Mouse (Mus musculus) MEL (cell line): ENCODE measurements around the gene Stap2. TPM values are rescaled to one million over a fixed set of nuclear protein-coding genes. Genes with fewer than 3 reads are reported as not detected.

Source experiments
- DNase-seq: peaks from one replicate; pipeline ENCODE4 v3.0.0; 2011; ENCODE audit warnings: low read depth, low spot score
- H3K27ac ChIP-seq: 2 replicates; pipeline ENCODE4 v1.5.1; 2012; ENCODE audit warnings: low read depth, mild to moderate bottlenecking, control low read depth, low read length, moderate library complexity; ENCODE audit not compliant: control insufficient read depth
- H3K27me3 ChIP-seq, 2 experiments: fragments of 150-350 bp in 1 of 2; sonication (generic) in 1 of 2; 2 replicates each; pipeline ENCODE4 v1.6.1; 2012; ENCODE audit warnings: low read length in 2 of 2, mild to moderate bottlenecking in 2 of 2, improper control_type of control experiment in 1 of 2, moderate library complexity in 1 of 2; ENCODE audit not compliant: insufficient read depth in 2 of 2, control insufficient read depth in 1 of 2
- H3K36me3 ChIP-seq, 2 experiments: 2 replicates each; pipeline ENCODE4 v1.6.1; 2012 to 2014; ENCODE audit warnings: low read length in 2 of 2, improper control_type of control experiment in 1 of 2, inconsistent platforms in 1 of 2, mild to moderate bottlenecking in 1 of 2; ENCODE audit not compliant: insufficient read depth in 2 of 2, control insufficient read depth in 1 of 2
- H3K4me1 ChIP-seq, 2 experiments: fragments of 150-350 bp in 1 of 2; sonication (generic) in 1 of 2; 2 replicates each; pipeline ENCODE4 v1.6.1; 2012; ENCODE audit warnings: low read length in 2 of 2, improper control_type of control experiment in 1 of 2, mild to moderate bottlenecking in 1 of 2; ENCODE audit not compliant: insufficient read depth in 2 of 2, control insufficient read depth in 1 of 2
- H3K4me3 ChIP-seq, 2 experiments: fragments of 150-350 bp in 1 of 2; sonication (generic) in 1 of 2; 2 replicates each; pipeline ENCODE4 v1.5.1; 2012; ENCODE audit warnings: low read depth in 2 of 2, low read length in 2 of 2, mild to moderate bottlenecking in 2 of 2, moderate library complexity in 2 of 2, control low read depth in 1 of 2, improper control_type of control experiment in 1 of 2; ENCODE audit not compliant: control insufficient read depth in 1 of 2, insufficient read depth in 1 of 2
- H3K79me2 ChIP-seq: 2 replicates; pipeline ENCODE4 v1.6.1; 2012; ENCODE audit warnings: mild to moderate bottlenecking, low read length, moderate library complexity; ENCODE audit not compliant: control insufficient read depth, poor library complexity, insufficient read depth
- H3K9ac ChIP-seq: 2 replicates; pipeline ENCODE4 v1.6.1; 2012; ENCODE audit warnings: low read depth, mild to moderate bottlenecking, control low read depth, low read length, moderate library complexity; ENCODE audit not compliant: control insufficient read depth, poor library complexity, severe bottlenecking
- H3K9me3 ChIP-seq: fragments of 150-350 bp; sonication (generic); replicated peaks from 2 replicates; pipeline ENCODE4 v1.6.1; 2012; ENCODE audit warnings: mild to moderate bottlenecking, low read length, improper control_type of control experiment, moderate library complexity; ENCODE audit not compliant: insufficient read depth
- BHLHE40 ChIP-seq: IDR thresholded peaks from 2 replicates; pipeline ENCODE4 v1.6.1; 2012; ENCODE audit warnings: low read depth, mild to moderate bottlenecking, inconsistent platforms, low read length, improper control_type of control experiment, borderline replicate concordance
- CHD2 ChIP-seq: IDR thresholded peaks from 2 replicates; pipeline ENCODE4 v1.6.1; 2011; ENCODE audit warnings: low read length, improper control_type of control experiment
- CTCF ChIP-seq, 3 experiments: IDR thresholded peaks in 2 of 3; conservative IDR thresholded peaks in 1 of 3; 2 replicates each; pipeline ENCODE4 v1.5.1; 2011 to 2012; ENCODE audit warnings: low read length in 3 of 3, low read depth in 2 of 3, mild to moderate bottlenecking in 2 of 3, improper control_type of control experiment in 1 of 3, inconsistent platforms in 1 of 3, mixed read lengths in 1 of 3, moderate library complexity in 1 of 3; ENCODE audit not compliant: control insufficient read depth in 1 of 3, insufficient read depth in 1 of 3, poor library complexity in 1 of 3, severe bottlenecking in 1 of 3
- E2F4 ChIP-seq: IDR thresholded peaks from 2 replicates; pipeline ENCODE4 v1.6.1; 2011; ENCODE audit warnings: low read depth, low read length, improper control_type of control experiment, borderline replicate concordance
- ELF1 ChIP-seq: IDR thresholded peaks from 2 replicates; pipeline ENCODE4 v1.6.1; 2014; ENCODE audit warnings: low read depth, mild to moderate bottlenecking, inconsistent platforms, low read length, improper control_type of control experiment, moderate library complexity
- EP300 ChIP-seq, 2 experiments: IDR thresholded peaks; 2 replicates each; pipeline ENCODE4 v1.6.1; 2011; ENCODE audit warnings: improper control_type of control experiment in 2 of 2, low read length in 2 of 2, low read depth in 1 of 2, mild to moderate bottlenecking in 1 of 2
- HCFC1 ChIP-seq: IDR thresholded peaks from 2 replicates; pipeline ENCODE4 v1.6.1; 2012; ENCODE audit warnings: low read depth, mild to moderate bottlenecking, inconsistent platforms, low read length, improper control_type of control experiment, moderate library complexity
- JUND ChIP-seq: IDR thresholded peaks from 2 replicates; pipeline ENCODE4 v1.6.1; 2011; ENCODE audit warnings: low read depth, mild to moderate bottlenecking, improper control_type of control experiment, low read length
- MAFK ChIP-seq: IDR thresholded peaks from 2 replicates; pipeline ENCODE4 v1.6.1; 2011; ENCODE audit warnings: low read depth, mild to moderate bottlenecking, low read length, improper control_type of control experiment, borderline replicate concordance
- MAX ChIP-seq: IDR thresholded peaks from 2 replicates; pipeline ENCODE4 v1.6.1; 2011; ENCODE audit warnings: low read length, improper control_type of control experiment
- MAZ ChIP-seq: IDR thresholded peaks from 2 replicates; pipeline ENCODE4 v1.6.1; 2012; ENCODE audit warnings: low read depth, mild to moderate bottlenecking, inconsistent platforms, low read length, improper control_type of control experiment
- MXI1 ChIP-seq: IDR thresholded peaks from 2 replicates; pipeline ENCODE4 v1.6.1; 2011; ENCODE audit warnings: mild to moderate bottlenecking, low read depth, low read length, improper control_type of control experiment
- MYC ChIP-seq: IDR thresholded peaks from 2 replicates; pipeline ENCODE4 v1.6.1; 2011; ENCODE audit warnings: low read depth, mild to moderate bottlenecking, low read length, improper control_type of control experiment, moderate library complexity
- NELFE ChIP-seq: IDR thresholded peaks from 2 replicates; pipeline ENCODE4 v1.6.1; 2011; ENCODE audit warnings: low read depth, low read length, improper control_type of control experiment
- NRF1 ChIP-seq: IDR thresholded peaks from 2 replicates; pipeline ENCODE4 v1.6.1; 2014; ENCODE audit warnings: low read depth, mild to moderate bottlenecking, inconsistent platforms, low read length, improper control_type of control experiment, moderate library complexity; ENCODE audit not compliant: poor library complexity, insufficient read depth, severe bottlenecking
- POLR2AphosphoS2 ChIP-seq: IDR thresholded peaks from 2 replicates; pipeline ENCODE4 v1.6.1; 2011; ENCODE audit warnings: low read length, improper control_type of control experiment
- POLR2AphosphoS5 ChIP-seq: IDR thresholded peaks from 2 replicates; pipeline ENCODE4 v1.6.1; 2012; ENCODE audit warnings: low read depth, borderline replicate concordance, mild to moderate bottlenecking, inconsistent platforms, low read length, moderate library complexity, mixed read lengths
- RAD21 ChIP-seq: IDR thresholded peaks from 2 replicates; pipeline ENCODE4 v1.6.1; 2011; ENCODE audit warnings: mild to moderate bottlenecking, low read depth, low read length, improper control_type of control experiment
- SIN3A ChIP-seq: IDR thresholded peaks from 2 replicates; pipeline ENCODE4 v1.6.1; 2012; ENCODE audit warnings: low read length, improper control_type of control experiment, inconsistent platforms
- SMC3 ChIP-seq: IDR thresholded peaks from 2 replicates; pipeline ENCODE4 v1.6.1; 2011; ENCODE audit warnings: low read depth, low read length, improper control_type of control experiment
- TAL1 ChIP-seq: IDR thresholded peaks from 2 replicates; pipeline ENCODE4 v1.6.1; 2012; ENCODE audit warnings: mild to moderate bottlenecking, inconsistent platforms, low read length, moderate library complexity, mixed read lengths
- TBP ChIP-seq: IDR thresholded peaks from 2 replicates; pipeline ENCODE4 v1.8.0; 2011; ENCODE audit warnings: low read depth, low read length, improper control_type of control experiment
- TCF12 ChIP-seq: IDR thresholded peaks from 2 replicates; pipeline ENCODE4 v1.6.1; 2014; ENCODE audit warnings: low read depth, mild to moderate bottlenecking, inconsistent platforms, low read length, improper control_type of control experiment, moderate library complexity
- UBTF ChIP-seq: IDR thresholded peaks from 2 replicates; pipeline ENCODE4 v1.6.1; 2012; ENCODE audit warnings: low read depth, mild to moderate bottlenecking, inconsistent platforms, low read length, improper control_type of control experiment, moderate library complexity, borderline replicate concordance; ENCODE audit not compliant: insufficient read depth
- USF1 ChIP-seq: IDR thresholded peaks from 2 replicates; pipeline ENCODE4 v1.6.1; 2014; ENCODE audit warnings: low read depth, mild to moderate bottlenecking, inconsistent platforms, low read length, improper control_type of control experiment, moderate library complexity
- USF2 ChIP-seq, 2 experiments: IDR thresholded peaks; 2 replicates each; pipeline ENCODE4 v1.6.1; 2011 to 2012; ENCODE audit warnings: improper control_type of control experiment in 2 of 2, low read length in 2 of 2, borderline replicate concordance in 1 of 2, inconsistent platforms in 1 of 2, low read depth in 1 of 2, mild to moderate bottlenecking in 1 of 2; ENCODE audit not compliant: insufficient read depth in 1 of 2
- ZKSCAN1 ChIP-seq: IDR thresholded peaks from 2 replicates; pipeline ENCODE4 v1.6.1; 2012; ENCODE audit warnings: low read depth, mild to moderate bottlenecking, inconsistent platforms, low read length, improper control_type of control experiment, moderate library complexity
- ZMIZ1 ChIP-seq: IDR thresholded peaks from 2 replicates; pipeline ENCODE4 v1.6.1; 2012; ENCODE audit warnings: low read depth, mild to moderate bottlenecking, inconsistent platforms, low read length, improper control_type of control experiment, moderate library complexity
- polyA plus RNA-seq, 2 experiments: library from polyadenylated mRNA; stranded (reverse) in 1 of 2; unstranded in 1 of 2; fragments of >175 nt in 1 of 2; fragments of >200 nt in 1 of 2; gene quantifications; 2 replicates each; pipeline versions ENCODE4 v1.2.1 to v1.2.4; 2012; ENCODE audit warnings: low replicate concordance in 2 of 2, low read depth in 1 of 2; ENCODE audit not compliant: insufficient read length in 2 of 2, insufficient read depth in 1 of 2, missing spikeins in 1 of 2
- total RNA-seq: library from RNA; depleted of rRNA; stranded (reverse); fragments of 300-350 nt; gene quantifications from 2 replicates; pipeline ENCODE4 v1.2.3, GENCODE M21; 2012

The Stap2 gene
- total and polyA plus RNA-seq, 3 experiments: 0.08 TPM; not detected in 1

DNA sequence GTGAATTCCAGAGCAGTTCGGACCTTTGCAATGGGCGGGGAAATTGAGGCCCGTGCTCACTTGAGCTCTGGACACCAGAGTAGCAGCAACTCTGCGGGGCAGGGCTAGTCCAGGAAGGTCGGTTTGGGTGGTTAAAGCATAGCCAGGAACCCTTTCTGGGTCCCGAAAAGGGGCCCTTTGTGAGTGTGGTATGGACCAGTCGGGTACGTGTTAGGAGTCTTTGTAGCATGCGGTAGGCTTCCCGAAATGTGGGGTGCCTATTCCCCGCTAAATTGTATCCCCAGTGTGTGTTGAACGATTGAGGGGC, 35.4 kb upstream of the Stap2 start:
- Histone ChIP-seq H3K9me3 (no peaks in the 10 kb centered on the region), H3K4me1 (peaks cover 6 to 24% of the 10 kb centered on the region in 2 experiments), H3K36me3 (peaks cover 13 to 32% of the 10 kb centered on the region in 2 experiments), H3K79me2 (peaks cover 49% of the 10 kb centered on the region), H3K9ac (peak overlapping the region; percentile 98), H3K27me3 (no peaks in the 10 kb centered on the region), H3K27ac (peak overlapping the region; percentile 64), H3K4me3 (peak overlapping the region; percentile 87 to 89)
- TF ChIP-seq ZMIZ1: no peak
- TF ChIP-seq CHD2: no peak
- no peak for TF ChIP-seq TAL1
- TF ChIP-seq E2F4: no peak
- peak; percentile 42; the same call in 1 of the 2 replicates for TF ChIP-seq MAX
- TF ChIP-seq USF2 (IDR thresholded peaks at IDR 0.05; ENCODE audit: borderline replicate concordance in 1 of 2, insufficient read depth in 1 of 2, low read depth in 1 of 2, low read length in 2 of 2): no peak
- TF ChIP-seq MXI1: peak; percentile 47; the same call in 1 of the 2 replicates
- TF ChIP-seq ZKSCAN1: no peak
- TF ChIP-seq RAD21: no peak
- no peak for DNase-seq

- Histone ChIP-seq H3K9me3 (no peaks in the 10 kb centered on the region), H3K79me2 (peaks cover 53% of the 10 kb centered on the region), H3K4me3 (peak within 1 kb of the TSS; percentile 87 to 89), H3K36me3 (peaks cover 13 to 34% of the 10 kb centered on the region in 2 experiments), H3K4me1 (peaks cover 6 to 24% of the 10 kb centered on the region in 2 experiments), H3K9ac (peak within 1 kb of the TSS; percentile 98), H3K27me3 (no peaks in the 10 kb centered on the region), H3K27ac (peak within 1 kb of the TSS; percentile 88)
- peak; percentile 99 for DNase-seq
- TF ChIP-seq ZKSCAN1: no peak
- peak; percentile 50; the same call in 1 of the 2 replicates for TF ChIP-seq POLR2AphosphoS2
- no peak for TF ChIP-seq EP300 (IDR thresholded peaks at IDR 0.05; ENCODE audit: low read depth in 1 of 2, low read length in 2 of 2)
- TF ChIP-seq CTCF (IDR thresholded peaks at IDR 0.05 in 2 of 3, conservative IDR thresholded peaks at IDR 0.05 in 1 of 3; ENCODE audit: control insufficient read depth in 1 of 3, insufficient read depth in 1 of 3, low read depth in 2 of 3, low read length in 3 of 3, poor library complexity in 1 of 3, severe bottlenecking in 1 of 3): no peak
- 0 out of 2 replicates have a peak, but pooled peaks have one; percentile 32 for TF ChIP-seq MAZ
- TF ChIP-seq SIN3A: peak; percentile 72
- TF ChIP-seq CHD2: peak; percentile 97
- TF ChIP-seq TBP: peak; percentile 85
- 0 out of 2 replicates have a peak, but pooled peaks have one; percentile 6 for TF ChIP-seq MYC
- TF ChIP-seq E2F4: peak; percentile 84; the same call in 1 of the 2 replicates
- TF ChIP-seq TCF12: 0 out of 2 replicates have a peak, but pooled peaks have one; percentile 21
- peak; percentile 66 for TF ChIP-seq NELFE
- TF ChIP-seq HCFC1: peak; percentile 84
- no peak for TF ChIP-seq TAL1
- TF ChIP-seq SMC3: no peak
- no peak for TF ChIP-seq BHLHE40
- peak; percentile 99 for TF ChIP-seq USF1
- TF ChIP-seq UBTF: no peak
- no peak for TF ChIP-seq JUND
- TF ChIP-seq RAD21: no peak
- TF ChIP-seq MAFK: no peak
- TF ChIP-seq NRF1: no peak
- TF ChIP-seq ELF1: peak; percentile 69
- no peak for TF ChIP-seq POLR2AphosphoS5
- peak; percentile 95 for TF ChIP-seq MAX
Measured at GRCm38 (mm10) chr17:56040030-56040856, 34.9 kb upstream of the Stap2 start, which contains the start of gene Chaf1a. TSS of gene Chaf1a (plus strand) at chr17:56040439.
